Mouse (Mus musculus): Measurements from ENCODE around the gene Brsk2. TPM values are rescaled to one million over a fixed set of nuclear protein-coding genes. Genes with fewer than 3 reads are reported as not detected.

Gene Brsk2
- total RNA-seq, 2 experiments from 2014 or later = 163 to 178 TPM

GRCm38 (mm10) chr7:141956174-141956566 is 6.6 kb downstream of the Brsk2 start:
- DNase-seq = peak in 1 of 2 experiments; percentile 50

- DNase-seq = no peak
Observed at GRCm38 (mm10) chr7:141957524-141958051, 8.0 kb downstream of the Brsk2 start.

- DNase-seq = no peak
Observed at GRCm38 (mm10) chr7:141958211-141958610, 8.7 kb downstream of the Brsk2 start.

GRCm38 (mm10) chr7:141959133-141959532 is 9.6 kb downstream of the Brsk2 start:
- no peak for DNase-seq

- no peak for DNase-seq
Observed at GRCm38 (mm10) chr7:141960926-141961325, 11.4 kb downstream of the Brsk2 start.

- DNase-seq = no peak
Observed at GRCm38 (mm10) chr7:141961491-141961890, 11.9 kb downstream of the Brsk2 start.

- no peak for DNase-seq
Observed at GRCm38 (mm10) chr7:141962521-141962920, 13.0 kb downstream of the Brsk2 start.

- DNase-seq = no peak
Observed at GRCm38 (mm10) chr7:141966281-141966680, 16.7 kb downstream of the Brsk2 start.

- DNase-seq = no peak
Observed at GRCm38 (mm10) chr7:141972831-141973619, 23.5 kb downstream of the Brsk2 start.

- DNase-seq = no peak
Observed at GRCm38 (mm10) chr7:141978003-141978402, 28.5 kb downstream of the Brsk2 start.

GRCm38 (mm10) chr7:141979247-141979646 is 29.7 kb downstream of the Brsk2 start:
- no peak for DNase-seq

GRCm38 (mm10) chr7:141981237-141981636 is 31.7 kb downstream of the Brsk2 start:
- no peak for DNase-seq

GRCm38 (mm10) chr7:141988314-141988806 is 38.8 kb downstream of the Brsk2 start:
- DNase-seq = no peak

- no peak for DNase-seq
Observed at GRCm38 (mm10) chr7:141991183-141991582, 41.6 kb downstream of the Brsk2 start.

GRCm38 (mm10) chr7:141994121-141994520 is 44.6 kb downstream of the Brsk2 start:
- DNase-seq = no peak

- DNase-seq = no peak
Observed at GRCm38 (mm10) chr7:142000661-142001060, 51.1 kb downstream of the Brsk2 start.

- peak; percentile 42 to 44 for DNase-seq
Observed at GRCm38 (mm10) chr7:142001597-142002340, 52.2 kb downstream of the Brsk2 start.

- no peak for DNase-seq
Observed at GRCm38 (mm10) chr7:142016562-142016961, 67.0 kb downstream of the Brsk2 start.

- no peak for DNase-seq
Observed at GRCm38 (mm10) chr7:142019699-142020098, 70.1 kb downstream of the Brsk2 start.

GRCm38 (mm10) chr7:142020827-142021226 is 71.3 kb downstream of the Brsk2 start:
- no peak for DNase-seq

GRCm38 (mm10) chr7:142025196-142025595 is 75.6 kb downstream of the Brsk2 start:
- no peak for DNase-seq

- no peak for DNase-seq
Observed at GRCm38 (mm10) chr7:142025926-142026325, 76.4 kb downstream of the Brsk2 start.

- DNase-seq = no peak
Observed at GRCm38 (mm10) chr7:142030073-142030472, 80.5 kb downstream of the Brsk2 start.

Measured in layer of hippocampus, postnatal 36 days (tissue).